Mouse (Mus musculus) G1E (cell line): ENCODE measurements around the gene Tarsl2.

Experiments used
- CTCF ChIP-seq: IDR thresholded peaks from 2 replicates; pipeline ENCODE4 v1.5.1; 2012; ENCODE audit warnings: low read depth, low read length, inconsistent platforms, mixed read lengths
- GATA1 ChIP-seq: IDR thresholded peaks from 2 replicates; pipeline ENCODE4 v1.6.1; 2012; ENCODE audit warnings: borderline replicate concordance, low read length, inconsistent platforms, mixed read lengths

- no peak for TF ChIP-seq GATA1
- no peak for TF ChIP-seq CTCF
These were observed 89.3 kb downstream of the Tarsl2 start for GRCm38 (mm10) chr7:65734024-65734423.
